Mouse (Mus musculus): Measurements from ENCODE around the gene Pla2g16. TPM values are rescaled to one million over a fixed set of nuclear protein-coding genes. Genes with fewer than 3 reads are reported as not detected.

Gene Pla2g16
- polyA plus RNA-seq, 1 experiment from 2014 or later, result 8.4 TPM

GRCm38 (mm10) chr19:7611942-7612757 lies 54.9 kb downstream of the Pla2g16 start, which contains the start of gene Hrasls5:
Hrasls5 (plus strand) TSS chr19:7612541.
- Histone ChIP-seq H3K27me3 (replicated peaks; ENCODE audit: control insufficient read depth, insufficient read depth, low read length) (0 out of 2 replicates have a peak, but pooled peaks cover 3% of the 10 kb centered on the region), H3K27ac (ENCODE audit: low read depth) (no peak within 1 kb of the TSS)
- DNase-seq (ENCODE audit: low spot score), result peak; percentile 72

DNA sequence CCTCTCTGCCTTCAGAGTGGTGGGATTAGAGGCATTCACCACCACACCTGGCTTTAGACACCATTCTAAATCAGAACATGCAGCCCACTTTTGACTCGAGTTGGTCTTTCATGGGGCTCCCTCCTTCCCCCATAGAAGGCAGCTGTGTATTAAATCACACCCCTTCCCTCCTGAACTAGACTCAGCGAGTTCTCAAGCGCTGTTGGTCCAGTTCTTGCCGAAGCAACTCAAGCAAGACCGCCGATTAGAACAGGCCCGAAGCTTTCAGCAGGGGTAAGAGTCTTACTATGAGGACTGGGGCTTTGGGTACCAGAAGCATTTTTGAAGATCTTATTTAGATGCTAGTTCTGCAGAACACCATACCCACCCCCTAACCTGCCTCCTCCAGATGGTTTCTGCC lies 55.9 kb downstream of the Pla2g16 start:
- WGBS, result 87% methylated on average over 7 of the region's 7 CpGs
- 0 out of 2 replicates have a peak, but pooled peaks cover 3% of the 10 kb centered on the region for H3K27me3 ChIP-seq (replicated peaks; ENCODE audit: control insufficient read depth, insufficient read depth, low read length)
- DNase-seq (ENCODE audit: low spot score) (peak; percentile 50), ATAC-seq (replicated peaks; ENCODE audit: low FRiP score, low TSS enrichment, low read depth) (no peak)
- H3K36me3 ChIP-seq (ENCODE audit: control insufficient read depth, insufficient read depth, low read length), result no peaks in the 10 kb centered on the region
- no peak overlapping the region for H3K4me2 ChIP-seq (ENCODE audit: low read length)
- H3K27ac ChIP-seq (ENCODE audit: low read depth), result no peak overlapping the region
- no peaks in the 10 kb centered on the region for H3K9me3 ChIP-seq (ENCODE audit: control insufficient read depth, low read length)
- no peak overlapping the region for H3K4me3 ChIP-seq (ENCODE audit: low read depth, low read length)
- 0 out of 2 replicates have a peak, but pooled peaks cover 4% of the 10 kb centered on the region for H3K4me1 ChIP-seq (replicated peaks; ENCODE audit: control insufficient read depth, insufficient read depth, low read length)
- H3K9ac ChIP-seq (ENCODE audit: low read length), result no peak overlapping the region

More at GRCm38 (mm10) chr19:7611942-7612757, 54.9 kb downstream of the Pla2g16 start, which contains the start of gene Hrasls5:
- Histone ChIP-seq H3K4me2 (ENCODE audit: low read length) (peak within 1 kb of the TSS; percentile 75), H3K36me3 (ENCODE audit: control insufficient read depth, insufficient read depth, low read length) (no peaks in the 10 kb centered on the region), H3K4me1 (replicated peaks; ENCODE audit: control insufficient read depth, insufficient read depth, low read length) (peaks cover 7% of the 10 kb centered on the region; the same call in 1 of the 2 replicates), H3K4me3 (ENCODE audit: low read depth, low read length) (peak within 1 kb of the TSS; percentile 45), H3K9me3 (ENCODE audit: control insufficient read depth, low read length) (no peaks in the 10 kb centered on the region), H3K9ac (ENCODE audit: low read length) (peak within 1 kb of the TSS; percentile 38)
- ATAC-seq (replicated peaks; ENCODE audit: low FRiP score, low TSS enrichment, low read depth), result peak; percentile 43
- 4% methylated on average over 54 of the region's 54 CpGs for WGBS

DNA sequence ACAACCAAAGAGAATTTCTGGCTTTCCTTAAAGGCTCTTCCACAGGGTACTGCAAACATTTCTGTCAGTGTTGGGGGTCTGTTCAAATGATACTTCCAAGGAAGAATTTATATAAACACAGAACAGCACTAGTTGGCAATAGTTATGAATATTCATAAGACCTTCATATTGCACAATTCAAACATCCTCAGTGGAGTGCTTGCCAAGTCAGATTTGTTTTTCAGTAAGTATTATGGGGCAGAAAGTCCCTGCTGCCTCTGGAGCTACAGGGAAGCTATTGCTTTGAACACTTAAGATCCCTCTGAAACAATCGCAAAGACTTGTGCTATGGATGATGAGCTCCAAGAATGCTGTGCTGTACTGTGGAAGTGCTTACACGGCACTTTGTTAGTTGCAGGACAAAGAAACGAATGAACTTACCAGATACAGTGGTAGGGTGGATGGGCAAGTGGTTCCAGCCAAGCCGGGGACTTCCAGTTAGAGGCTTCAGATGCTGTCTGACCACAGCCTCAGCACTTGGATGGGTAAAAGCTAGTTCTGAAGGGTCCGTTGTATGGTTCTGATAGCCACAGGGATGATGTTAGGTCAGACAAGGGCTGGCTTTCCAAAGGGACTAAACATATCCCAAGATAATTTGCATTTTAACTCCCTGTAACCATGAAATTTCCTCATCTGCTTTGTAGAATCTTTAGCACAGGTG lies 59.1 kb downstream of the Pla2g16 start:
- no peak for ATAC-seq (replicated peaks; ENCODE audit: low FRiP score, low TSS enrichment, low read depth)
- H3K9ac ChIP-seq (ENCODE audit: low read length), result no peak overlapping the region
- H3K27me3 ChIP-seq (replicated peaks; ENCODE audit: control insufficient read depth, insufficient read depth, low read length), result 0 out of 2 replicates have a peak, but pooled peaks cover 3% of the 10 kb centered on the region
- no peaks in the 10 kb centered on the region for H3K9me3 ChIP-seq (ENCODE audit: control insufficient read depth, low read length)
- WGBS, result 74% methylated on average over 5 of the region's 5 CpGs
- H3K4me1 ChIP-seq (replicated peaks; ENCODE audit: control insufficient read depth, insufficient read depth, low read length), result 0 out of 2 replicates have a peak, but pooled peaks cover 4% of the 10 kb centered on the region
- no peaks in the 10 kb centered on the region for H3K36me3 ChIP-seq (ENCODE audit: control insufficient read depth, insufficient read depth, low read length)
- no peak overlapping the region for H3K27ac ChIP-seq (ENCODE audit: low read depth)
- H3K4me2 ChIP-seq (ENCODE audit: low read length), result no peak overlapping the region
- DNase-seq (ENCODE audit: low spot score), result no peak
- no peak overlapping the region for H3K4me3 ChIP-seq (ENCODE audit: low read depth, low read length)

GRCm38 (mm10) chr19:7617085-7617484 lies 59.8 kb downstream of the Pla2g16 start:
- Histone ChIP-seq H3K27me3 (replicated peaks; ENCODE audit: control insufficient read depth, insufficient read depth, low read length) (0 out of 2 replicates have a peak, but pooled peaks cover 3% of the 10 kb centered on the region), H3K27ac (ENCODE audit: low read depth) (no peak overlapping the region), H3K9ac (ENCODE audit: low read length) (no peak overlapping the region), H3K4me3 (ENCODE audit: low read depth, low read length) (no peak overlapping the region), H3K9me3 (ENCODE audit: control insufficient read depth, low read length) (no peaks in the 10 kb centered on the region), H3K4me1 (replicated peaks; ENCODE audit: control insufficient read depth, insufficient read depth, low read length) (no peaks in the 10 kb centered on the region), H3K4me2 (ENCODE audit: low read length) (no peak overlapping the region), H3K36me3 (ENCODE audit: control insufficient read depth, insufficient read depth, low read length) (no peaks in the 10 kb centered on the region)
- 62% methylated on average over 3 of the region's 3 CpGs for WGBS
- ATAC-seq (replicated peaks; ENCODE audit: low FRiP score, low TSS enrichment, low read depth) (no peak), DNase-seq (ENCODE audit: low spot score) (no peak)

DNA sequence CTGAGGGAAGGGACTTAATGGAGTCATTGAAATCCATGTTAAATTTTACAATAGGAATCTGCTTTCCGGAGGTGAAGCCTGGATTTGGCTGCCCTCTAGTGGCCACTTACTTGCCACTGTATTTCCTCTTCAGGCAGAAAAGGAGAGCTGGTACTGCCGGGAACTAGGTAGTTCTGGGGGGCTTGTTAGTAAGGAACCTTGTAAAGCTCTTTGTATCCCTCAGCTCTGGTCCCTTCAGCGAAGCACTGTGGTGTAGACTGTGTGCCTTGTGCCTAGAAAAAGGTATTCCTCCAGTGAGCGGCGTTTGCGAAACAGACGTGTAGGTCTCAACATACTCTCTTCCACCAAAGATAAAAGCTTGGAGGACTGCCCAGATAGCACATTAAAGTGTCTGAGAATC lies 60.4 kb downstream of the Pla2g16 start:
- ATAC-seq (replicated peaks; ENCODE audit: low FRiP score, low TSS enrichment, low read depth), result no peak
- no peaks in the 10 kb centered on the region for H3K9me3 ChIP-seq (ENCODE audit: control insufficient read depth, low read length)
- no peak overlapping the region for H3K9ac ChIP-seq (ENCODE audit: low read length)
- no peak overlapping the region for H3K4me3 ChIP-seq (ENCODE audit: low read depth, low read length)
- no peak overlapping the region for H3K27ac ChIP-seq (ENCODE audit: low read depth)
- DNase-seq (ENCODE audit: low spot score), result peak; percentile 76
- 45% methylated on average over 7 of the region's 7 CpGs for WGBS
- H3K4me1 ChIP-seq (replicated peaks; ENCODE audit: control insufficient read depth, insufficient read depth, low read length), result no peaks in the 10 kb centered on the region
- H3K27me3 ChIP-seq (replicated peaks; ENCODE audit: control insufficient read depth, insufficient read depth, low read length), result 0 out of 2 replicates have a peak, but pooled peaks cover 3% of the 10 kb centered on the region
- no peaks in the 10 kb centered on the region for H3K36me3 ChIP-seq (ENCODE audit: control insufficient read depth, insufficient read depth, low read length)
- no peak overlapping the region for H3K4me2 ChIP-seq (ENCODE audit: low read length)

GRCm38 (mm10) chr19:7633021-7633420 lies 75.8 kb downstream of the Pla2g16 start:
- DNase-seq (ENCODE audit: low spot score) (no peak), ATAC-seq (replicated peaks; ENCODE audit: low FRiP score, low TSS enrichment, low read depth) (no peak)
- Histone ChIP-seq H3K4me3 (ENCODE audit: low read depth, low read length) (no peak overlapping the region), H3K9me3 (ENCODE audit: control insufficient read depth, low read length) (no peaks in the 10 kb centered on the region), H3K4me2 (ENCODE audit: low read length) (no peak overlapping the region), H3K27ac (ENCODE audit: low read depth) (no peak overlapping the region), H3K4me1 (replicated peaks; ENCODE audit: control insufficient read depth, insufficient read depth, low read length) (no peaks in the 10 kb centered on the region), H3K27me3 (replicated peaks; ENCODE audit: control insufficient read depth, insufficient read depth, low read length) (no peaks in the 10 kb centered on the region), H3K9ac (ENCODE audit: low read length) (no peak overlapping the region), H3K36me3 (ENCODE audit: control insufficient read depth, insufficient read depth, low read length) (no peaks in the 10 kb centered on the region)

- no peaks in the 10 kb centered on the region for H3K9me3 ChIP-seq (ENCODE audit: control insufficient read depth, low read length)
- no peak overlapping the region for H3K9ac ChIP-seq (ENCODE audit: low read length)
- no peak overlapping the region for H3K4me3 ChIP-seq (ENCODE audit: low read depth, low read length)
- no peak overlapping the region for H3K4me2 ChIP-seq (ENCODE audit: low read length)
- 72% methylated on average over 1 of the region's 1 CpGs for WGBS
- no peak for ATAC-seq (replicated peaks; ENCODE audit: low FRiP score, low TSS enrichment, low read depth)
- no peaks in the 10 kb centered on the region for H3K4me1 ChIP-seq (replicated peaks; ENCODE audit: control insufficient read depth, insufficient read depth, low read length)
- no peaks in the 10 kb centered on the region for H3K27me3 ChIP-seq (replicated peaks; ENCODE audit: control insufficient read depth, insufficient read depth, low read length)
- DNase-seq (ENCODE audit: low spot score), result no peak
- no peak overlapping the region for H3K27ac ChIP-seq (ENCODE audit: low read depth)
- H3K36me3 ChIP-seq (ENCODE audit: control insufficient read depth, insufficient read depth, low read length), result no peaks in the 10 kb centered on the region
These were observed 76.5 kb downstream of the Pla2g16 start for GRCm38 (mm10) chr19:7633786-7634185.

All from intestine, embryonic 14.5 days (tissue).